ENCODE assay signal across 25 mouse cellular contexts in genomic region chr5:76163828-76164390, GRCm38 (mm10).
"Had no signal": no experiment of that assay in that cellular context is flagged by ENCODE, and none has a peak within 500 bp of the region (broad histone marks: within the 10 kb centered on the region; RNA-seq: fewer than 3 reads in every experiment).

No protein-coding gene starts in this region.

- H3K9ac ChIP-seq: limb, embryonic 13.5 days; liver, embryonic 12.5 days; liver, embryonic 15.5 days; midbrain, embryonic 13.5 days; neural tube, embryonic 13.5 days; stomach, embryonic 15.5 days had no signal

- DNase-seq: kidney, adult 18-20 months; kidney, postnatal 25 days; layer of hippocampus, adult 9-11 months; liver; lung, adult 18-20 months; lung, postnatal 14 days; retina, postnatal 1 day; right cerebral cortex, postnatal 25 days; spleen, adult 18-20 months; thymus, adult 2 months; thymus, postnatal 14 days had no signal

- H3K27me3 ChIP-seq: limb, embryonic 13.5 days; liver, embryonic 12.5 days; liver, embryonic 15.5 days; midbrain, embryonic 13.5 days; neural tube, embryonic 13.5 days; stomach, embryonic 15.5 days had no signal

- H3K4me3 ChIP-seq: layer of hippocampus, adult 2 months; limb, embryonic 10.5 days; limb, embryonic 13.5 days; liver, embryonic 12.5 days; liver, embryonic 15.5 days; megakaryocyte, embryonic 14.5 days; midbrain, embryonic 10.5 days; midbrain, embryonic 13.5 days; myocyte; neural tube, embryonic 13.5 days; stomach, embryonic 15.5 days had no signal

- ATAC-seq: intestine, embryonic 16.5 days; midbrain, embryonic 13.5 days; midbrain, embryonic 16.5 days had no signal

- H3K4me2 ChIP-seq: limb, embryonic 13.5 days; liver, embryonic 12.5 days; liver, embryonic 15.5 days; midbrain, embryonic 13.5 days; neural tube, embryonic 13.5 days; stomach, embryonic 15.5 days had no signal

- H3K27ac ChIP-seq: kidney, postnatal 0 days; layer of hippocampus, adult 2 months; limb, embryonic 10.5 days; limb, embryonic 13.5 days; liver, embryonic 12.5 days; liver, embryonic 15.5 days; midbrain, embryonic 10.5 days; midbrain, embryonic 13.5 days; neural tube, embryonic 13.5 days; stomach, embryonic 15.5 days had no signal

- H3K4me1 ChIP-seq: limb, embryonic 10.5 days; limb, embryonic 13.5 days; midbrain, embryonic 13.5 days; neural tube, embryonic 13.5 days; stomach, embryonic 15.5 days had no signal

- H3K9me3 ChIP-seq: limb, embryonic 10.5 days; limb, embryonic 13.5 days; liver, embryonic 12.5 days; liver, embryonic 15.5 days; midbrain, embryonic 10.5 days; midbrain, embryonic 13.5 days; neural tube, embryonic 13.5 days; stomach, embryonic 15.5 days had no signal

- H3K36me3 ChIP-seq: limb, embryonic 10.5 days; liver, embryonic 12.5 days; liver, embryonic 15.5 days; midbrain, embryonic 10.5 days; midbrain, embryonic 13.5 days; neural tube, embryonic 13.5 days; stomach, embryonic 15.5 days had no signal
